In genomic region chr13:38531498-38531897, GRCm38 (mm10) we compare ENCODE assay signal across 16 mouse cellular contexts.
"Had no signal": no experiment of that assay in that cellular context is flagged by ENCODE, and none has a peak within 500 bp of the region (broad histone marks: within the 10 kb centered on the region; RNA-seq: fewer than 3 reads in every experiment).

No protein-coding gene starts in this region.

- H3K36me3 ChIP-seq: midbrain, embryonic 10.5 days; midbrain, embryonic 12.5 days; neural tube, embryonic 13.5 days; neural tube, embryonic 15.5 days had no signal

- H3K27ac ChIP-seq: midbrain, embryonic 10.5 days; midbrain, embryonic 12.5 days; neural tube, embryonic 13.5 days; neural tube, embryonic 15.5 days had no signal

- DNase-seq: lung, adult 18-20 months; lung, embryonic 14.5 days; lung, postnatal 10 days; midbrain, embryonic 14.5 days; retina, postnatal 1 day; right cerebral cortex, adult 18-20 months; right cerebral cortex, postnatal 25 days; right cerebral cortex, postnatal 4 days; thymus, adult 18-20 months; thymus, postnatal 14 days; thymus, postnatal 36 days had no signal

- H3K27me3 ChIP-seq: midbrain, embryonic 12.5 days; neural tube, embryonic 13.5 days; neural tube, embryonic 15.5 days had no signal

- H3K4me3 ChIP-seq: midbrain, embryonic 10.5 days; midbrain, embryonic 12.5 days; myocyte; neural tube, embryonic 13.5 days; neural tube, embryonic 15.5 days had no signal
